Mouse (Mus musculus): Measurements from ENCODE around the gene Tubg2.
"Not testable (repeated sequence)": the region's sequence is repeated elsewhere in the genome, so short reads cannot be mapped to it uniquely, and the experiment has no call there.

Gene Tubg2

DNA sequence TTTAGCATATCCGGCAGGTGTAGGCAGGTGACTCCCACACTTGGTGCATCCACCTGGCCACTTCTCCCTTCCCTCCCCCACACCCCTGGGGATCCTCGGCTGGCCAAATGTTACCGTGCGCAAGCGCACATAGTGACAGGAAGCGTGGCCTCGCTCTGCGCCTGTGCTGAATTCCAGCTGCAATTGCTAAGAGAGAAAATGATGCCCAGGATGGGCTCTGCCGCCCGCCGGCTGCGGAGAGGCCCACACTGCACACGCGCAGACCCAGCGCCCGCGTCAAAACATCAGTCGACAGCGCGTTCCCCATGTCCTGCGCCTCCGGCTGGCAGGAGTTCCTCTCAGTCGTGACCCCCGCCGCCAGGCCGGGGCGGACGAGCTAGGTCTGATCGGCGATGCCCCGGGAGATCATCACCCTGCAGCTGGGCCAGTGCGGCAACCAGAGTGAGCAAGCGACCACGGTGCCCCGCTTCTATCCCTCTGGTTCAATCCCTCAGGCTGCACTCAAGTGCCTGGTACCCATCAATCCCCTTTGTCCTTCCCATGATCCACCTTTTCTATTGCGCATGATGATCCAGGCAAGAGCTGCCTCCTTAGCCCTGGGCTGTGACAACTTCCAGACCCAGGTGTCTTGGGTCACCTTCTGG, at the start of gene Tubg2:
Gene Tubg2, plus strand, starts transcription at position 180 of the 644 bp plus-strand sequence.
- peak; percentile 76 for DNase-seq (ENCODE audit: low read depth, low spot score)

GRCm38 (mm10) chr11:101109351-101109750, 46.4 kb upstream of the Tubg2 start:
- no peak for DNase-seq (ENCODE audit: low read depth, low spot score)

DNA sequence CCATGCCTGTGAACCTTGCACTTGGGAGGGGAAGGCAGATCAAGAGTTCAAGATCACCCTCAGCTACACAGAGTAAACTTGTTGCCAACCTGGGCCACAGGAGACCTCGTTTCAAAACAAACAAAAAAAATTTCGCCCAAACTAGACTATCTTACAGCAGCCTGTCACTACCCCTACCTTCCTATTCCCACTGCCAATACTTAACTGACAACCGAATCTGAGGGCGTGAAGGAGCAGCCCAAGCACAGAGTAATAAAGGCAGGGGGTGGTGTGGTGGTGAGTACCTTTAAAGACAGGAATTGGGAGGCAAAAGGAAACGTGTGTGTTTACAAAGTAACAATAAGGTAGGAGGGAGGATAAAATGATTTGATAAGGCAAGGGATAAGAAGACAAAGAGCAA, 45.0 kb upstream of the Tubg2 start:
- no peak for DNase-seq (ENCODE audit: low read depth, low spot score)

GRCm38 (mm10) chr11:101111178-101111577, 44.5 kb upstream of the Tubg2 start:
- no peak for DNase-seq (ENCODE audit: low read depth, low spot score)

- DNase-seq (ENCODE audit: low read depth, low spot score) = no peak
These were observed 43.5 kb upstream of the Tubg2 start for GRCm38 (mm10) chr11:101112186-101112585.

- no peak for DNase-seq (ENCODE audit: low read depth, low spot score)
These were observed 40.1 kb upstream of the Tubg2 start for GRCm38 (mm10) chr11:101115564-101115963.

GRCm38 (mm10) chr11:101118105-101118504, 37.6 kb upstream of the Tubg2 start:
- DNase-seq (ENCODE audit: low read depth, low spot score) = no peak

DNA sequence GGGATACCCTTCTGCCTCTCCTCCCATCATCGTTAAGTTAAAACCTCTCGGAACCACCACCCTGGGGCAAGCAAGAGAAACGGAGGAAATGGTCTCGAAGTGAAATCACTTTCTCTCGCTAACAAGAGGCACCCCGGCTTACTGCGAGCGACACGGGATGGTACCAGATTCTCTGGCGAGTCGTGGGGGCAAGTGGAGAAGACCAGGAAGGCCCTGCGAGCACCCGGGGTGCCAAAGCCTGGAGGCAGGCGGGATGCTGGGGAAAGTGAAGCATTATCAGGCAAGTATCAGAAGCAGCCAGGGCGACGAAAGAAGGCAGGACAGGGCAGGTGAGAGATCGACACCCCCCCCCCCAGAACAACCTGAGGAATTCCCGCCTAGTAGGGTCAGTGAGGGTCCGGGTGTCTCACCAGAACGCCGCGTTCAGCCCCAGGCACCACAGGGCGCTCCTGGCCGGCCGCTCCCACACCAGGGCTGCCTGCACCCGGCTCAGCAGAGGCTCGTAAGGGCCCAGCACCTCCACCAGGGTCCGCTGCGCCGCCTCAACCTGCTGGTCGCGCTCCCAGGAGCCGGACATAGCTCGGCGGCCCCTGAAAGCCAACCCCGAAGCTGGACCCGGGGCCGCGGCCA, 36.5 kb upstream of the Tubg2 start:
- no peak for DNase-seq (ENCODE audit: low read depth, low spot score)

DNA sequence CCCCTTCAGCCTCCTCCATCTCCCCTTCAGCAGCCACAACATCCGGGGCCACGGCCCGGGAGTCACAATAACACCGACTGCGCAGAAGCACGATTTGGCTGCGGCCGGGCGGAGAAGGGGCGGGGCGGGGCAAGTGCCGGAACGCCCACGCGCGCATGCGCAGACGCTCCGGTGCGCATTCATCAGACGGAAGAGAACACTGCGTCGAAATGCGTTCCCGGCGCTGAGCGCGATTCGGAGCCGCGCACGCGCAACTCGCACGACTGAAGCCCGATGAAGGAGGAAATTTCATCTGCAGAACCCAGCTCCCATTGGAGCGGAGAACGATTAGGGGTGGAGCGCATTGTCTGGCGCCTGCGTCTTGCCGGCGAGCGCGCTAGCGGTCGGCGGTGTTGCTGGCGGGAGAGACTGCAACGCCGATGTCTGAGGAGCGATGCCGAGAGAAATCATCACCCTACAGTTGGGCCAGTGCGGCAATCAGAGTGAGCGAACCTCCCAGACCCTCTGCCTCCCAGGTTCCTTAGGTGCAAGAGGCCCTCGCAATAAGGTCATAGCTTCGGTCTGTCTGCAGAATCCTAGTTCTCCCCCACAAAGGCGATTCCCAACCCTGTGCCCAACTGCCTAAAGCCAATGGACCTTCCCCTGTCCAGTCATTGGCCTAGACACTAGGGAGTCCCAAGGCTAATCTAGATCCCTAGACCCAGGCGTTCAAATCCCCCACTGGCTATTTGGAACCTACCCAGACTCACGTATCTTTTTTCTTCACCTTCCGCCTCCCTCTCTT, 35.8 kb upstream of the Tubg2 start, which contains the start of the genes Retreg3 and Tubg1:
Gene Retreg3, minus strand, starts transcription at position 133 of the 784 bp plus-strand sequence.
Gene Tubg1, plus strand, starts transcription at position 178 of the 784 bp plus-strand sequence.
- DNase-seq (ENCODE audit: low read depth, low spot score) = peak; percentile 100

DNA sequence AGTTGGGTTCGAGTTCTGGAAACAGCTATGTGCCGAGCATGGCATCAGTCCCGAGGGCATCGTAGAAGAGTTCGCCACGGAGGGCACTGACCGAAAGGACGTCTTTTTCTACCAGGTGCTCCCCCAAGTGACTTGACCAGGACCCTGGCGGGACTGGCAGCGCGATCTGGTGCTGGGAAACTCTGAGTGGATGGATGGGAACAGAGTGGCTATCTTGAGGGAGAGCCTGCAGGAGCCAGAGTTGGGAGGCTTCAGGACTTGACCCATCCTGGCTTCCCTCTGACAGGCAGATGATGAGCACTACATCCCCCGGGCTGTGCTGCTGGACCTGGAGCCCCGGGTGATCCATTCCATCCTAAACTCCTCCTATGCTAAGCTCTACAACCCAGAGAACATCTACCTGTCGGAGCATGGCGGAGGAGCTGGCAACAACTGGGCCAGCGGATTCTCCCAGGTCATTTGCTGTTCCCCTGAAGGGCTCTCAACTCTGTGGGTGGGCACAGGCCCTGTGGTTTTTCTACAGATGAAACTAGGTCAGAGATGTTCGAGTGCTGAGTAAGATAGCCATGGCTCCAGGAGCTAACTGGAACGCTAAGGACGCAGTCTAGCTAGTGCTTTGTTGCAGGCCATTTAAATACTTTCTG, 35.0 kb upstream of the Tubg2 start:
- no peak for DNase-seq (ENCODE audit: low read depth, low spot score)

DNA sequence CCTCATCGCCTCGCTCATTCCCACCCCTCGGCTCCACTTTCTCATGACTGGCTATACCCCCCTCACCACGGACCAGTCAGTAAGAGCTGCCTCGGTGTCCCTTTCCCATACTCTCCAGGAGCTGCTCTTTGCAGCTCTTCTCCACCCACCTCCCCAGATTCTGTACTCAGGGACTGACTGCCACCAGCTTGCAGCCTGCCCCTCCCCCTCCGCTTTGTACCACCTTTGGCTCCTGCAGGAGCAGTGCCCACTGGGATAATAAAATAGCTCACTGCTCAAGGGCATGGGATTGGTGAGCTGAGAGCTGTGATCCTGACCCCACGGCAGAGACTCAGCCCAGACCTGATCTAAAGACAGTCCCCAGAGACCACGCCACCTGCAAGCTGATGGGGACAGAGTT, 31.2 kb upstream of the Tubg2 start:
- not testable (repeated sequence) for DNase-seq (ENCODE audit: low read depth, low spot score)

DNA sequence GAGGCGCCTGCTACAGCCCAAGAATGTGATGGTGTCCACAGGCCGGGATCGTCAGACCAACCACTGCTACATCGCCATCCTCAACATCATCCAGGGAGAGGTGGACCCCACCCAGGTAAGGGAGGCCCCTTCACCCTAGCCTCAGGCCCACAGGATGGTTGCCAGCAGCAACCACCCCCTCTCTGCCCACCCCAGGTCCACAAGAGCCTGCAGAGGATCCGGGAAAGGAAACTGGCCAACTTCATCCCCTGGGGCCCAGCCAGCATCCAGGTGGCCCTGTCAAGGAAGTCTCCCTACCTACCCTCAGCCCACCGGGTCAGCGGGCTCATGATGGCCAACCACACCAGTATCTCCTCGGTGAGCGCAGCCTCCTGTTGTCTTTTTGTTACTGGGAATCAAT, 30.7 kb upstream of the Tubg2 start:
- not testable (repeated sequence) for DNase-seq (ENCODE audit: low read depth, low spot score)

DNA sequence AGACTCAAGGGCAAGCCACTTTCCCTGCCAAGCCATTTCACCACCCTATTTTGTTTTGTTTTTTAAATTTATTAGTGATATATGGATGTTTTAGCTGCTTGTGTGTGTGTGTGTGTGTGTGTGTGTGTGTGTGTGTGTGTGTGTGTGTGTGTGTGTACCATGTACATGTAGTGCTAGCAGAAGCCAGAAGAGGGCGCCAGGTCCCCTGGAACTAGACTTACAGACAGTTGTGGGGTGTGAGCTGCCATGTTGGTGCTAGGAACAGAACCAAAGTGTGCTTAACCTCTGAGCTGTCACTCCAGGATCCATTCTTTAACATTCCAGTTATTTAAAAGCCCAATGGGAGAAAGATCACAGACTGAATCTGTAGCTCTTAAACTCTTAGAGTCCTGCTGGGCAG, 28.6 kb upstream of the Tubg2 start:
- peak; percentile 73 for DNase-seq (ENCODE audit: low read depth, low spot score)

DNA sequence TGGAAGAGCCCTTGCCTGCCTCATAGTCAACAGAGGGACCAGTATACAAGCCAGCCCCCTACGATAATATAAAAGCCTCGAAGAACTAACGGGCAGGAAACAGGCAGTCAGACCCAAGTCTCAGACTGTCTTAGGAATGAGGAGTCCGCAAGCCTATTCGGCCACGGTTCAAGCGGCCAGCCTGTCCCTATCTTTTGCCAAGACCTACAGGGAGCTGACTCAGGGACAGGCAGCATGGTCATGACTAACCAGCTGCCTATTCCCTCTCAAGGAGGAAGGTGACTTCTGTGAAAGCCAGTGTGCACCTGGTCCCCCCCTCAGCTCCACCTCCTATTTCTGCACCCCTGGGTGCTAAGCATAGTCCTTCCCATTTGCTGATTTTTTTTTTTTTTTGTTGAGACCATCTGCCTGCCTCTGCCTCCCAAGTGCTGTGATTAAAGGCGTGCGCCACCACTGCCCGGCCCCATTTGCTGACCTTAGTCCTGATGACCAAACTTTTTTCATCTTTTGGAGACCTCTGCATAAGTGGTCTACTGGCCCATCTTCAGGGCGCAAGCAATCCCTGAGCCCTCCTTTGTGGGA, 26.6 kb upstream of the Tubg2 start:
- DNase-seq (ENCODE audit: low read depth, low spot score) = no peak

- DNase-seq (ENCODE audit: low read depth, low spot score) = no peak
These were observed 25.5 kb upstream of the Tubg2 start for GRCm38 (mm10) chr11:101130056-101130756.

DNA sequence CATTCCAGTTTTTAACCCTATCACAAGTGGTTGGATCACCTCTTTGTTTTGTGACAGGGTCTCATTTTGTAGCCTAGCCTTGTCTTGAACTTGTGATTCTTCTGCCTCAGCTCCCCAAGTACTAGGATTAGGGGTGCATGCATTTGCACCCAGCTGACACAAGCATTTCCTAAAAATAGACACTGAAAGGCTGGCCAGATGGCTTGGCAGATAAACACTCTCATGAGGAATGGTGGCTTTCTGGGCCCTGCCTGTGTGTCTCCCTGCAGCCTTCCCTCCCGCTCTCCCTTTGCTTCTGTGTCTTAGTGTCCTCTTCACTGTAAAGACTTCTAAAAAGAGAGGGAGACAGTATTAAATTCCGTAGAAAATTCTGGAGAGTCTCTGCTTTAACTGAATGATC, 24.5 kb upstream of the Tubg2 start:
- no peak for DNase-seq (ENCODE audit: low read depth, low spot score)

DNA sequence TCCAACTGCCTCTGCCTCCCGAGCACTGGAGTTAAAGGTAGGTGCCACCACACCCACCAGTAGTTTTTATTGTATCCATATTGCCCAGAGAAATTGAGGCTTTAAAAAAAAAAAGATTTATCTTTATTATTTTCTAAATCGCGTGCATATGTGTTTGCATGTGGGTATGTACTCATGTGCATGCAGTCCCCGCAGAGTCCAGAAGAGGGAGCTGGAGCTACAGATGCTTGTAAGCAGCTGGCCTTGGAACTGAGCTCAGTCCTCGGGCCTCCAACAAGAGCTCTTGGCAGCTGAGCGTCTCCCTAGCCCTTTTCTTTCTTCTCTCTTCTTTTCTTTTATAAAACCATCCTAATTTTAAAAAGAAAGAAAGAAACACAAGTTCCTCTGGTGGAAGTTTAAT, 24.0 kb upstream of the Tubg2 start:
- peak; percentile 93 for DNase-seq (ENCODE audit: low read depth, low spot score)

DNA sequence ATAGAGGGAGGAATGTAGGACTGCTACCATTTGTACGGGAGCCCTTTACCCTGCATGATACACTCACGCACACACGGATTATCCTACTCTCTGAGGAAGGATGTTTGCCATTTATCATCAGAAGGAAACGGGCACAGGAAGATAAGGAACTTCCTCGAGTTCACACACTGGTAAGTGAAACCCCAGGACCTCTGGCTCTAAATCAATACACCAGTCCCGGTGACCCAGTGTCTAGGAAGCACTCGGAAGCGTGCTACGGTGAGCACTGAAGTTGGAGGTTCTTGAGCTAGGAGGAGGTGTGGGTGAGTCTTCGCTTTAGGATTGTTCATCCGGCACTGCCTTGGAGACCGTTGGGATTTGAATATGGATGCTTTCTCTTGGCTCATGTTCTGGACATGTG, 22.7 kb upstream of the Tubg2 start:
- no peak for DNase-seq (ENCODE audit: low read depth, low spot score)

- no peak for DNase-seq (ENCODE audit: low read depth, low spot score)
These were observed 21.4 kb upstream of the Tubg2 start for GRCm38 (mm10) chr11:101134217-101134865.

GRCm38 (mm10) chr11:101137000-101137399, 18.7 kb upstream of the Tubg2 start:
- DNase-seq (ENCODE audit: low read depth, low spot score) = no peak
